Mouse (Mus musculus) neural tube, embryonic 10.5 days (tissue): ENCODE measurements around the gene Cldn10.
A peak's percentile ranks its signal among the peaks of the same experiment; 100 is the strongest.

ENCODE experiments used
- DNase-seq: peaks from one replicate; pipeline ENCODE4 v3.0.0-alpha.2; 2017; ENCODE audit warnings: low spot score; ENCODE audit errors: extremely low spot score

The Cldn10 gene

DNA sequence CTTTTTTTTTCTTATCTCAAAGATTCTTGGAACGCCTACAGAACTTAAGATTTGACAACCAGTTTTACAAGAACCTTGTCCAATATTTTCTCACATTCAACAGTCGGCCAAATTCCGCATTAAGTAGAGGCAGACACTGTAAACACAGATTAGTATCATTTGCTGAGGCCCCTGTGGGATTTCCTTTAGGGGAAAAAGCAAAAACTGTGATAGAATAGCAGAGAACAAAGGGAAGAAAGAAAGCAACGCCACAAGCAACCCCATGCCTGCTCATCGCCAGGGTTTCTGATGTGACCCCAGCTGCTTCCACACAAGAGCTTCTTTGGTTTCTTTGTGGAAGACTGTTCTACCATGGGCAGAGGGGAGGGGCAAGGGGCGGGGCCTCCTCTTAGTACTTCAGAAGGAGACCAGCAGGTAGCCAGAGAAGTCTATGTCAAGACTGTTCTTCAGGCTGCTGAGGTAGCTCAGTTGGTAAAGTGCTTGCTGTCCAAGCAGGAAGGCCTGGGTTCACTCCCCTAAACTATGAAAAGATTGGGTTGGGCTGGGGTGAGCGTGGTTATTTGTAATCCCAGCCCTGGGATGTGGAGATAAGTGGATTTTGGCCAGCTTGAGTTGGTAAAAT is 39.7 kb downstream of the Cldn10 start:
- DNase-seq, result no peak

DNA sequence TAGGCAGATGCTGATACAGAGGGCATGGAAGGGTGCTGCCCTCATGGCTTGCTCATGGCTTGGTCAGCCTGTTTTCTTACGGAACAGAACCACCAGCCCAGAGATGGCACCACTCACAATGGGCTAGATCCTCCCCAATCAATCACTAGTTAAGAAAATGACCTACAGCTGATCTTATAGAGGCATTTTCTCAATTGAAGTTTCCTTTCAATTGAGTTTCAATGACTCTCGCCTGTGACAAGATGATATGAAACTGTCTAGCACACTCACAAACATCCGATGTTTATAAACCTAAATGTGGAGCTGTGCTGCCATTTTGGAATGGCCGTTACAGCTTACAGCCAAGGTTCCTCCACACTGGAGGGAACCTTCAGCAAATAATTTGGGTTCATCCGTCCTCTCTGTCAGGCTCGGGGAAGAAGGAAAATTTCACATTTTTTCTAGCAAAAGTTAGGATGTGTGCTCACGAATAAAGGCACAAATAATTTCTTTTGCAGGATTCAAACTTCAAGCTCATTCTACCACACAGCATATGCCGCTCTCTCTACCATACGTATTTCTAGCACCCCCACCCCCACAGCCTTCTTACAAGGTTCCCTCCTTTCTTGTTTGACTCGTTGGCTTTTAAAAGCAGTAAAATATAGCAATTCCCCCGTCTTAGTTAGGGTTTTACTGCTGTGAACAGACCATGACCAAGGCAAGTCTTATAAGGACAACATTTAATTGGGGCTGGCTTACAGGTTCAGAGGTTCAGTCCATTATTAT is 41.8 kb downstream of the Cldn10 start:
- no peak for DNase-seq

DNA sequence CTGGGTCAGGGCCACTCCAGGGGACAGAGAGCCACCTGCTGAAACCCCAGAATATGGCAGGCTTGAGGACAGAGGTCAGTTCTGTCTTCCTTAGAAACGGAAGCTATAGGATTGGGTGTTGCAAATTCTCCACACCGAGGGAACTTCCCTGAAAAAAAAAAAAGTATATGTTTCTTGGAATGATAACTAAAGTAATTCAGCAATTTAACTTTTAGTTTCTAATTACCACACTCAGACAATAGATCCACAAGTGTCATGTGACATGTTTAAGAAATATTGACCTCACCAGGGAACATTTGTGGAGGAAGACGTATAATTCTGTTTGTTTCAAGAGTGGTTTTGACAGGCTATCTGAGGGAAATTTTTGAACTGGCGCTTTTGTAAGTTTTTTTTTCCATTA is 43.9 kb downstream of the Cldn10 start:
- no peak for DNase-seq

DNA sequence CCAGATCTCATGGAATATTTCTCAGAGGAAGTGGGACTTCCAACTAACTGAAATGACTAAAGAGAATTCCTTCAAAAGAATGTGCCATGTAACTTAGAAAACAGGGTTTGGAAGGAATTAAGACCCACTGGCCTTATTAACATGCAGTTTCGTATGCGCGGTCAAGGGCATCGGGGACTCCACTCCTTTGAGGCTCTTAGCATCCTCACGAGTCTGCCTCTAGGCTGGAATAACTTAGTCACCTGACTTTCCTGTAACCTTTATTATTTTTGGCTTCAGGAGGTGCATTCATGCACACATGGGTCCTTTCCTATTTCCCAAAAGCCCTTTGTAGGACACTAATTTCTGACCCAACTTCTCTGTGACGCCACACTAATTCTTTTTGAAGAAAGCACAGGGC is 45.5 kb downstream of the Cldn10 start:
- no peak for DNase-seq

DNA sequence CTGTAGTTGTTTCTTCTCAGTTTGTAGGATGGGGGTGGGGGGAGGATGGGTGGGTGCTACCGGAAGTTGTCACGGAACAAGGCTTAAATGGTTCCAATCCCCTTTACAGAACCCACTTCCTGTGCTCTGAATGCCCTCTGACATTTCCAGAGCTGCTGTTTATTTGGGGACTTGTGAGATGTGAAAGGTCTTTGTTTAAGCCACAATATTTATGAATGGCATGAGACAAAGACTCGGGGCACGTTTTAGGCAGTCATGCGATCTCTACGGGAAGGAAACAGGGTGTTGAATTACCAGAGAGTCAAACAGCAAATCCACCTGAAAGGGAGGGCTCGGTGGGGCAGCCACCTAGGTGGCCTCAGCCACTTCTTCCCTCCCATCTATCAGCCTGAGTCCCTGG is 46.6 kb downstream of the Cldn10 start:
- DNase-seq, result no peak

DNA sequence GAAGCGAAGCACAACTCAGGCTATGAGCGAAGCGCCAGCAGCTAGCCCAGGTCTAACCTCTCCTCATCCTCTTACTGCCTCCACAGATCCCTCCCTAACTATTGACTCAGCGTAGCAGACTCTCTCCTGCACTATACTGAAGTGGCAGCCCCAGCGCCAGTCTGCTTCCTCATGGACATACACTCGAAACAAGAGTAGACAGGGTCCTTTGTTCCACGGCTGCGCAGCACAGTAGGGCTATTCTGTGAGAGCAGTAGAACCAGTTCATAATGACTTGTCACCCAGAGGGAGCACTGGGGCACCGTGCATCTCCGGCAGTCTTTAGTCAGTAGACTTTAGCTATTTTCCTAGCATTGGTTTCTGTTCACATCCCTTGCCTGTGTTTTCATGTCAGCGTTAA is 48.4 kb downstream of the Cldn10 start:
- DNase-seq, result no peak

DNA sequence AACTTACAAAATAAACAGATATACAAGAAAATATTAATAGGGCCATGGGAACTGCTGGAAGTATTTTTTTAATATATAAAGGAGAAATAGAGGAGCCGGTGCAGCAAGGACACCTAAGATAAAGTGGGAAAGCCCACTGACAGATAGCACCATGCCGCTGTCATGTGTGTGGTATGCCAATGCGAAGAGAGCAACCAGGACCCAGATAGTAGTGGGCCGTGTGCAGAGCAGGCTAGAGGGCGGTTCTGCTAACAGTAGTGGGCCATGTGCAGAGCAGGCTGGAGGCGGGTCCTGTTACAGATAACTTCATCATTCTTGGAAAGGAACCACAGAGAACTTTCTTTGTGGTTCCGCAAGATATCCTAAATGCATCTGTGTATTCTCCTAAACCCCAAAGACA is 49.0 kb downstream of the Cldn10 start:
- DNase-seq, result no peak

DNA sequence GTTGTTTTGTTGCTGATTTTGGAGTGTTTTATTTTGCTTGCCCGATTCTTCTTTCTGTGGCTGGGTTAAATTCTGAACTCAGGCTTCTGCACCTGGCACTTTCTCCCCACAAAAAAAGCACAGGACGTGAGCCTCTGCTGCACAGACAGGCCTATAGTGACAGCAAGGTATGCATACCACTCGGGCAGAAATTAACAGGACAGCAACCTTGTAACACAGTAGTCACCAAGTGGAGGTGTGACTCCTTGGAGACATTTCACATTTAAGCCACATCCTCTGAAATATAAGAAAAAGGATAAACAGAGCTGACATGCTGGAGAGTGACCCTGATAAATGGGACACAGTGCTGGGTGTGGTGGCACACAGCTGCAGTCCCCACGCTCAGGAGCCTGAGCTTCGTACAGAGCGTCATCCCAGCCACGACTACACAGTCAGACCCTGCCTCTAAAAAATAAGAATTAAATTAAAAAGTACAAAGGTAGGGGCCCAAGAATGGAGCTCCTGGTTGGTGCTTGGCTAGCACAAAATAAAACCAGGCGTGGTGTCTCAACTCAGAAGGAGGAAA is 50.9 kb downstream of the Cldn10 start:
- DNase-seq, result no peak

DNA sequence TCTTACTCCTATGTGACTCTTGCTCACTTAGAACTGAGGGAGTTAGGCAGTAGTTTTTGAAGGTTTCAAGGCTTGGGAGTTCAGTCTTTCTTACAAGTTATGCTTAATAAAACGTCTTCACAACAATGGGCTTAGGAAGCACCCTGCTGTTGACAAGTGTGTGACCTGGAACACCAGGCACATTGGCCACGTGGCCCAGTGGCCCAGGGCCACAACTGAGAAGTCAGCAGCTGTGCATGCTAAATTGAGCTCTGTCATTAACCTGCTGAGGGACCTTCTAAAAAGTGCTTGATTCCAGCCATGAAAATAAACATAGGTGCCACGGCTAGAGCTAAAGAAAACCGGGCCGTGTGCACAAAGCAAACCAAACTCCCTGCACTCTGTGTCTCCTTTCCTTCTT is 51.7 kb downstream of the Cldn10 start:
- DNase-seq, result no peak

DNA sequence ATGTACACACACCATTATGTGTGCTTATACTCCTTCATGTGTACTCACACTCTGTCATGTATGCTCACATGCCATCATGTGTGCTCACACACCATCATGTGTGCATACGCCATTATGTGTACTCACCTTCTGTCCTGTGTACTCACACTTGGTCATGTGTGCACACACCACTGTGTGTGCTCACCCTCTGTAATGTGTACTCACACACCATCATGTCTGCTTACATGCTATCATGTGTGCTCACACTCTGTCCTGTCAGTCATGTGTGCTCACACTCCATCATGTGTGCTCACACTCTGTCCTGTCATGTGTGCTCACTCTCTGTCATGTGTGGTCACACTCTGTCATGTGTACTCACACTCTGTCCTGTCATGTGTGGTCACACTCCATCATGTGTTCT is 52.3 kb downstream of the Cldn10 start:
- DNase-seq, result no peak

DNA sequence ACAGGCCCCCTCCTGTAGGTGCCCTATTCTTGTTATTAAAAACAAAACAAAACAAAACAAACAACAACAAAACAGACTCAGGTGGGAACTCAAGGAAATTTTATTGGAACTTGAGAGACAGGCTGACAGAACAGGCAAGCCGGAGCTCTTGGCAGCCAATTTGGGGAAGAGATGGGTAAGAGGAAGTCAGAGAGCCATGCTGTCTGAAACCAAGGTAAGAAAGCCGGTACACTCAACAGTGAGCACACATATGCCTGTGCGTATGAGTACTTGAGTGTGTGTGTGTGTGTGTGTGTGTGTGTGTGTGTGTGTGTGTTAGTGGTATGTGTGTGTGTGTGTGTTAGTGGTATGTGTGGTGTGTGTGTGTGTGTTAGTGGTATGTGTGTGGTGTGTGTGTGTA is 54.6 kb downstream of the Cldn10 start:
- no peak for DNase-seq

DNA sequence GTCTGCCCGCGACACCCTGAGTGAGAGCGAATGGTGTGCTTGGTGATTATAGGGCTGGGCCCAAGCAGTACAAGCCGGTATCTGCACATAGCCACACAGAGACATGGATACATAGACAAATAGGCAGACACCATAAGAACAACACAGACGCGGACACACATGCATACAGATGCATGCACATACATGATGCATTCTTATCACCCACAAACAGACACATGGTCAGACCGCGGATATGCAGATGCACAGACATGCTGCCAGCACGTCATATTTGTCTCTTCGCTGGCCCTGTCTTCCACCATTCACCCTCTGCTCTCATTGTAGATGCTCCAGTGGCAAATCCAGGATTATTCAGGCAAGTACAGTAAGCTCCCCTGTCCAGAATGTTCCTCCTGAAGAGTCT is 59.1 kb downstream of the Cldn10 start:
- DNase-seq, result no peak

DNA sequence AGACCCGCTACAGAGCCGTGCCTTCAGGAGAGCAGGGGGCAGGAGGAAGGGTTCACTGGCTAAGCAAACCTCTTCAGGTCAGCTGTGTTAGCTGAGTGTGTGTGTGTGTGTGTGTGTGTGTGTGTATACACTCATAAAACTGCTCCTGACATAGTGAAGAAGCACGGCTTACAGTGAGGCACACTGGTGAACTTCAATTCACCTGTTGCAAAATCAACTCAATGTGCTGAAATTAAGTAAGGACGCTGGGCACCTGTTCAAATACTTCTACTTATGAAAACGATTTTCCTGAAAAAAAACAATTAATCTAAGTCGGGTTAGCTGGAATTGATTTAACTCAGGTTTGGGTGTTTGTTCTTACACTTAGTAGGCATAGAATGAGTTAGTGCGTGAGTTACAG is 60.5 kb downstream of the Cldn10 start:
- no peak for DNase-seq

DNA sequence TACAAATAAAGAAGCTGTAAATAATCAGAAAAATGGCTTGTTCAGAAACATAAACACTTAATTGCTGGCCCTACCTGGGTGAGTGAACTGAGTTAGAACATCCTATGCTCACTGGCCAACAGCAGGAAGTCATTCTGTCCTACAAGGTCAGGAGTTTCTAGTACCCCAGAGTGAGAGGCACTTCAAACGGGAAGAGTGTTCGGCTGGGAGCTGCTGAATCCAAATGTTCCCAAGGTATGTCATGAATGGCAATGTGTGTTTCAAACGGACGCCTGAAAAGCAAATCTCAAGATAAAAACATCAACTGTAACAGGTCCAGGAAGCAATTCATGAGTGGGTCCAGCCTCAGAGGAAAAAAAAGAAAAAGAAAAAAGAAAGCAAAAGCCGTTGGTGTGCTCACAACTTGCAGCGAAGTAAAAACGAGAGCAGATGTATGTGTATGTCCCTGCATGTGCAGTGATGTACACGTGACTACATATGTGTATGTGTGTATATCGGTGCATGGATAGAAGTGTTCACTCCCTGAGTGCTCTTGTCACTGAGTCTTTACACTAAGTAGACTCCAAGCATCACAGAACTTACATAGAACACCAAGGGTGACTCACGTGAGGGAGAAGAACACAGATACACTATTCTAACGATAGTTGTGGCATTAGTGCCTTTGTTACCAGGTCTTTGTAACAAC is 62.4 kb downstream of the Cldn10 start:
- no peak for DNase-seq

DNA sequence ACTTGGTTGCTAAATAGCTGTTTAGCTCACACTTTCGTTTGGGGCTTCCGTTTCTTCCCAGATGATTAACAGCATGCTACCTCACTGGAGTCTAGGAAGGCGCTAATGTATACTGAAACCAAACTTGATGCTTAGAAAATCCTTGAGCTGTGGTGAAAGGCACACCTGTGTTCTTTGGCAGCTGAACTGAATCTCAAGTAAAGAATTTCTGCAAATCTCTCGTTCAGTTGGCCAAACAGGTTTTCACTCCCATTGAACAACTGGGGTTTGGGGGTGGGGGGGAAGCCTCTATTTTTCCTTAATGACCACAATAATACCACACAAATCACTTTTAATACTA is 63.0 kb downstream of the Cldn10 start:
- no peak for DNase-seq

DNA sequence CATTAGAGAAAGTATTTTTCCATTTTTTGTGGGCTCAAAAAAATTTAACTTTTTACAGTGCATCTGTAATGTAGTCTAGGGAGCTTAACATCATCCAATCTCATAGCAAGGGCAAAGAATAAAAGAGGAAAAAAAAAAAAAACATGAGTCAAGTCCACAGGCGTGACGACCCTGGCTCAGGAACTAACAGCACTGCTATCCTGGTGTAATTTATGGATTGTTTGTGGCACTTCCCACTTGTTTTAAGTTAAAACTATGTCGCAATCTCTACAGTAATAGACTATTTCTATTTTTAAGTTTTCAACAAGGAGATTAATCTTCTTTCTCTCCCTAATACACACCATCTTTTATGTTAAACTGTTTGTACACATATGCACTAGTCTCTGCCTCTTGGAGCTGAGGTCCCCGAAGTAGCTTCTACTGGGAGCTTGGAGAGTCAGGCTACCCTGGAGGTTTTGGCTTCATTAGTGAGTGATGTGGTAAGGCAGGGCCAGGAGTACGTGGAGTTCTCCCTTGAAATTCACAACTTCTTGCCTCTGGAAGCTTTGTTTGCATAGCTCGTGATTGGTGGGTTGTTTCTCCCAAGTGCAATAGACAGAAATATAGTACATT is 63.9 kb downstream of the Cldn10 start:
- DNase-seq, result no peak

DNA sequence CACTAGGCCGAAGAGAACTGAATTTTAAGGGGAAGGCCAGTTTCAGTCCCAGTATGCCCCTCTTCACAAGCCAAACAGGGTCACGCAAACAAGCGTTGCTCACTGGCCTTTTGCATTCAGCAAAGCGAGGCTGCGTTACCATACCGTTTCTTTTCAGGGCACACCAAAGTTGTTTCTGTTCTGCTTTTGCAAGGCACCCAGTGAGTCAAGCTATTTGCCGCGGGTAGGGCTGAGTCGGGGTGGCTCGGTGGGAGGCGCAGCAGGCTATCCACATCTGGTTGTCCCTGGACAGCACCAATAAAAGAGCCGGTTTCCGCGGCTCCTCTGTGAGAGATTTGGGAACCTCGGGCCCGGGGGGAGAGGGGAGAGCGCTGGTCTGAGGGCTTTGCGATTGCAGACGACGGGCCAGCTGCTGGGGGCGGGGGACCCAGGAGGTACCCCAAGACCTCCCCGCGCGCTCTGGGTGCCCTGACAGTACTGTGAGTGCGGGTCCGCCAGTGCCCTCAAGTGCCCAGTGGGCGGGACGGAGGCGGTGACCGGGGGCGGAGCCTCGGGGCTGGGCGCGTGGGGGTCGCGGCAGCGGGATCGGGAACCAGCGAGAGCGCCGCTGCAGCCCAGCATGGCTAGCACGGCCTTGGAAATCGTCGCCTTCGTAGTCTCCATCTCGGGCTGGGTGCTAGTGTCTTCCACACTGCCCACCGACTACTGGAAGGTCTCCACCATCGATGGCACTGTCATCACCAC is 66.8 kb downstream of the Cldn10 start:
- peak; percentile 79 for DNase-seq

DNA sequence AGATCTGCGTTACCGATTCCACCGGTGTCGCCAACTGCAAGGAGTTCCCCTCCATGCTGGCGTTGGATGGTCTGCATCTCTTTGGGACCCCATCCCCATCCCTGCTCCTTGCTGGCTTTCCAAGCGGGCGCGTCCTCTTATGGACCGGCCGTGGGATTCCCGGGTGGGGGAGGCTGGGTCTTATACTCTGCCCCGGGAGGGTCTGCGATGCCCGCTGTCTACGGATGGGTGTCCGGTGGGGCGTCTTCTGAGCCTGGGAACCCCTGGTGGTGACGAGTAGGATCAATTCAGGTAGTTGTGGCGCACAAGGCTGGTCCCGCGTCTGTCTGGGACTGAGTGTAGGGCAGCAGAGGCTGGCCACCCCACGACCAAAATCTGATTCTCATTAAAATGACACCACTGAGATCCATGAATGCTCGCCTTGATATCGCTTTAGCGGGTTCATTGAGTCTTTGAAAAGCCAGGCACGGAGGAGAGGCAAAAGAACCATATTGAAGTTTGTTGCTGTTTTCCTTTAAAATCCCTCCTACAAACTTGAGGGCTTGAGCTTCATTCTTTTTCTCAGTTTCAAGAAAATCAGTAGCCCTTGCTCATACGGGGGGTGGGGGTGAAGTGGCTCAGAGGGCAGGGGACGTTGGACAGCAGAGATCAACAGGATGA is 67.6 kb downstream of the Cldn10 start:
- no peak for DNase-seq

DNA sequence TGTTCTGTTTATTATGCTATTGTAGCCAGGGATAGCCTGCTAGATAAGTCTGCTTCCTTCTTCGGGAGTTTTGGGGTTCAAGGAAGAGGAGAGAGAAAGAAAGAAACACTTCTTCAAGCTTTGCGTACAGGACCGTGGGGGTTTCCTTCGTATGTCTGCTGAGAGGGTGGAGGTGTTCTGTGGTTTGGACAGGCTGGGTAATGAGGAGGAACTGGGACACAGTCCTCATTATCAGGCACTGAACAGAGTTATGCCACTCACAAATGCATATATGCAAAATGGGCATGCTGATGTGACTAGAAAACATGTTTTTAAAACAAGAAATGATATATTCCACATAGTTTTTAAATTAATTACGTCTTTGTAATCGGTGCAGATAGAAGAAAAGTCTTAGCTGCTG is 68.9 kb downstream of the Cldn10 start:
- no peak for DNase-seq

DNA sequence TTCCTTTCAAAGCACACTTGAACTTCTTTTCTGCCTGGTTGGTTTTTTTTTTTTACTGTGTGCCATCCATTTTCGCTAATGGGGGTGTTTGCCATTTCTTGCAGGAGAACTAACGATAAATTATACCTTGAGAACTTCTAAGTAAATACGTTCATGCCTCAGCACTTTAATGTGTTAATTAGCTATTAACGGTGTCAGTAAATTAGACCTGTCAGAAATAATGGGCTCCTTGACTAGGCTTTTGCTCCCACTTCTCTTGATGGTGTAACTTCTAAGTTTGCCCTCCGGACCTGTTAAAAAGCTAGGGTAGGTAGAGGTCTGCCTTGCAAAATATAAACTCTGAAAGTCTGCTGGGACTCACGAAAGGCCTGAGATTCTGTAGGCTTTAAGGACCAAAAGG is 70.6 kb downstream of the Cldn10 start:
- DNase-seq, result no peak

DNA sequence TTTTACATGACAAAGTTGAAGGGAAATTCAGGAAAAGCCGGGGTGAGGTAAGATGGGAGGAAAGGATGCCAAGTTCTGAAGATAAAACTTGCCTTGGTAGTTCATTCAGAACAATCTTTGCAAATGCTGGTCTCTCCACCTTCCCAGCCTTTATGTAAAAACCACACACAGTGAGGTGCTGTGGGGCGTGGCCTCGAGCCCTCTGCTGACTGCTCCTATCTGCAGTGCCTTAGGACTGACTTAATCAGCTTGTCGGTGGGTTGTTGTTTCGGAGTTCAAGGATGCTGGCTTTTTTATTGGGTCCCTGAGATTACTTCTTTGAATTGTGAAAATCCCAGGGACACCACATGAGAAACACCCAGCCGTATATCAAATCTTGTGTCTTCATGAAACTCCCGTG is 74.5 kb downstream of the Cldn10 start:
- no peak for DNase-seq
